Mouse (Mus musculus): ENCODE results near the gene Vav1.
"Not testable (repeated sequence)": the region's sequence is repeated elsewhere in the genome, so short reads cannot be mapped to it uniquely, and the experiment has no call there.

The Vav1 gene

DNA sequence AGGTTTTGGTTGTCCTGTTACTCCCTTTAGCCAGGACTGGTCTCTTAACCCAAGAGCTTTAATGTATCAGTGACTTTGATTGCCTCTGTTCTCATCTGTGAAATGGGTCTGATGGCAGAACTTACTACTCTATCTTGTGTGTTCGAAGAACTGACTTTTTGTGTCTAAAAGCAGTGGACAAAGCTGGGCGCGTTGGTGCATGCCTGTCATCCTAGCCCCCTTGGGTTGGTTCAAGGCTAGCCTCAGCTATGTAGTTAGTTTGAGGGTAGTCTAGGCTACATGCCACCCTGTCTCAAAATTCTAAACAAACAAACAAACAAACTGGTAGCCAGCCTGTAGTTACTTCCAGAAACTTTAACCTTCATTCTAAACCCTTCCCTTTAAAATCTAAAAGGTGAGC lies 27.5 kb upstream of the Vav1 start:
- no peak for DNase-seq (ENCODE audit: low read depth, low spot score)

DNA sequence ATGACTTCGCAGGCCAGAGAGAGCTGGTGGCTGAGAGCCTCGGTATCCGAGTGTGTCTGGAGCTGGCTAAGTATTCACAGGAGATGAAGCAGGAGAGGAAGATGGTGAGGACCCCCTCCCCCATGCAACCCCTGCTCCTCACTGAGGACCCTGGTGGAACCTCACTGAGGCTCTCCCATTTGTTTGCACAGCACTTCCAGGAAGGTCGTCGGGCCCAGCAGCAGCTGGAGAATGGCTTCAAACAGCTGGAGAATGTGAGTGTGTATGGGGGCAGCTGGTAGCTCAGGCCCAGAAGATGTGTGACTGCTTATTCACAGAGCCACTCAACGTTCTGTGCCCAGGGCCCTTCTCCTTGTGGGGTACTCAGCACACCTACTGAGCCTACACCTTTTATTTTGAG lies 25.6 kb upstream of the Vav1 start:
- no peak for DNase-seq (ENCODE audit: low read depth, low spot score)

DNA sequence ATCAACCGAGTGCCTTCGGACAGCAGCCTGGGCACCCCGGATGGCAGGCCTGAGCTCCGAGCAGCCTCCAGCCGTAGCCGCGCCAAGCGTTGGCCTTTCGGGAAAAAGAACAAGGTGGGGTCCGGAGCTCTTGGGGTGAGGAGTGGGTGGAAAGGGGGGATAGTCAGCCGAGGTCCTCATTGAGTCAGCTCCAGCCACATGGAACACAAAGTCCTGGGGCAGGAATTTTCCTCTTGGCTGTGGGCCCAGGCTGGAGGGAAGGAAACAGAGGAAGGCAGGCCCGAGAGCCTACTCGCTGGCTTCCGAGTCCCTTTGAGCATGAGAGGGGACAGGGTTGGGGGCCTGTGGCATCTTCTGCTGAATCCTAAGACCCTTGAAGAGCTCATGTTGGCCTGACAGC lies 23.5 kb upstream of the Vav1 start:
- DNase-seq (ENCODE audit: low read depth, low spot score), result no peak

DNA sequence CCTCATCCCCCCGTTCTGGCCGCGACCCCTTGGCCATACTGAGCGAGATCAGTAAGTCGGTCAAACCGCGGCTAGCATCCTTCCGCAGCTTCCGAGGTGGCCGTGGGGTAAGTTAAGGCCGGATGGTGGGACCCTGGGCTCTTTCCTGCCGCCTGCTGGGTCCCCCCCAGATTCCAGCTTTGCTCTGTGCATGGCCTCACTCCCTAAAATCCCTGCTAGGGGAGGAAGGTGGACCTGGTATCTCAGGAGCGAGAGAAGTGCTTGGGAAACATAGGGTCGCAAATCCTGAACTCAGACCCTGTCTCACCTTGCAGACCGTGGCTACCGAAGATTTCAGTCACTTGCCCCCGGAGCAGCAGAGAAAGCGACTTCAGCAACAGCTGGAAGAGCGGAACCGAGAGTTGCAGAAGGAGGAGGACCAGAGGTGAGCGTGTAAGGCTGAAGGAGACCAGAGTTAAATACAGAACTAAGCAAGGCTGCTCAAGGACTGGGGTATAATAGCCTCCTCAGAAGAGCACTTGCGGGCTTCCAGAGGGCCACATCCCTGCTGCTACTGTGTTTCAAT lies 21.9 kb upstream of the Vav1 start:
- DNase-seq (ENCODE audit: low read depth, low spot score), result no peak

DNA sequence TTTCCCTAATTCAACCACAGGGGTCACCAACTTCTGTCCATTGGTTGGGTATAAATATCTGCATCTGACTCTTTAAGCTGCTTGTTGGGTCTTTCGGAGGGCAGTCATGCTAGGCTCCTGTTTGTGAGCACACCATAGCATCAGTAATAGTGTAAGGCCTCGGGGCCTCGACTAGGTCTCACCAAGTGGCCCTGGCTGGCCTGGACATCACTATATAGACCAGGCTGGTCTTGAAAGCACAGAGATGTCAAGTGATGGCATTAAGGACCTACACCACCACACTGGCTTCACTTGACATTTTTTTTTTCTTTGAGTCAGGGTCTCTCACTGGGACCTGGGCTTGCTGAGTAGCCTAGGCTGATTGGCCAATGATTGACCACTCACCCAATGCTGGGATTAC lies 20.7 kb upstream of the Vav1 start:
- DNase-seq (ENCODE audit: low read depth, low spot score), result no peak

- DNase-seq (ENCODE audit: low read depth, low spot score), result no peak
These were observed 19.2 kb upstream of the Vav1 start for GRCm38 (mm10) chr17:57259742-57260141.

- DNase-seq (ENCODE audit: low read depth, low spot score), result no peak
These were observed 18.5 kb upstream of the Vav1 start for GRCm38 (mm10) chr17:57260351-57260750.

- DNase-seq (ENCODE audit: low read depth, low spot score), result no peak
These were observed 17.6 kb upstream of the Vav1 start for GRCm38 (mm10) chr17:57261286-57261685.

DNA sequence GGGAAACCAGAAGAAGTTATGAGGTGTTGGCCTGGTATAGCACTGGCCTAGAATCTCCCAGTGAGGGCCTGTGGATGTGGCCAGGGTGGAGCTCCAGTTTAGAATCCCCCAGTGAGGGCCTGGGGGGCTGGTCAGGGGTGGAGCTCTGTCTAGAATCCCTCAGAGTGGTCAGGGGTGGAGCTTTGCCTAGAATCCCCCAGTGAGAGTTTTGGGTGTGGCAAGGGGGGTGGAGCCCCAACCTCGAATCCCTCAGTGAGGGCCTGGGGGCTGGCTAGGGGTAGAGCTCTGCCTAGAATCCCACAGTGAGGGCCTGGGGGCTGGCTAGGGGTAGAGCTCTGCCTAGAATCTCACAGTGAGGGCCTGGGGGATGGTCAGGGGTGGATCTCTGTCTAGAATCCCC lies 17.1 kb upstream of the Vav1 start:
- no peak for DNase-seq (ENCODE audit: low read depth, low spot score)

DNA sequence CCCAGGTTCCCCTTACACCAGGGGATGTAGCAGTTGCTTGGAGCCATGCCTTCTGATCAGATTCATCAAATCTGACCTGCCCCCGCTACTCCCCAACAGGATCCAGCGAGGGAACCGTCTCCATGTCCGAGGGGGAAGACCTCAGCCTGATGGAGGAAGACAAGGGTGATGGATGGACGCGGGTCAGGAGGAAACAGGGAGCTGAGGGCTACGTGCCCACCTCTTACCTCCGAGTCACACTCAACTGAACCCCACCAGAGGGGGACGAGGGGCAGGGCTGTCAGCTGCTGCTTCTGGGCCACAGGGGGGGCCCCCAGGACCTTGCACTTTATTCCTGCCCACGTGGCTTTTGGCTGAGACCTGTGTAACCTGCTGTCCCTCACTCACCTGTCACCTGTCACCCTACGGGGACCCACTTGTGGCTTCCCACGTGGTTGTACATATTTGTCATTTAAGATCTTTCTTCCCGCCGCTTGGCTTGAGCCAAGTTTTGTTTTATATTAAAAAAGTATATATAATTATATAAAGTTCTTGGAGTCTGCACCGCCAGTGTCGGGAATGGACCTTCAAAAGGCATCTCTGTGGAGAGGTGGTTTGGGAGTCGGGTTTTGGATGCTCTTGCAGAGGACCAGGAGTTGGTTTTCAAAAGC lies 15.9 kb upstream of the Vav1 start:
- no peak for DNase-seq (ENCODE audit: low read depth, low spot score)

DNA sequence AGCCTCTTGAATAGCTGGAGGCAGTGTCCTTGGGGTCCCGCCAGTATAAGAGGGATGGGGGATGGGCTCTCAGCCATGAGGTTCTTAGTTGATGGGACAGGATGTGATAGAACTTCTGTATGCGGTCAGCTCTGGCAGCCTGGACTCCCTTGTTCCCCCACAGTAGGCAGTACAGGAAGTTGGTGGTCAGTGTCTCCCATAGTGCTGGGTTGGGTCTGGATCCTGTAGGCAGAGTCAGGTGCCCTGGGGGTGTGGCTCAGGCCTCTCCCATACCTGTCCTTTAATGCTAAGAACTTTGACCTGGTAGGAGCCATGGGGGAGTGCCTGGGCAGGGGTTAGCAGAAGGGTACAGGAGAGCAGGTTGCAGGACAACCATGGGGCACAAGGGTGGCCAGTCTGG lies 14.7 kb upstream of the Vav1 start:
- no peak for DNase-seq (ENCODE audit: low read depth, low spot score)

- DNase-seq (ENCODE audit: low read depth, low spot score), result no peak
These were observed 13.6 kb upstream of the Vav1 start for GRCm38 (mm10) chr17:57264972-57265945.

DNA sequence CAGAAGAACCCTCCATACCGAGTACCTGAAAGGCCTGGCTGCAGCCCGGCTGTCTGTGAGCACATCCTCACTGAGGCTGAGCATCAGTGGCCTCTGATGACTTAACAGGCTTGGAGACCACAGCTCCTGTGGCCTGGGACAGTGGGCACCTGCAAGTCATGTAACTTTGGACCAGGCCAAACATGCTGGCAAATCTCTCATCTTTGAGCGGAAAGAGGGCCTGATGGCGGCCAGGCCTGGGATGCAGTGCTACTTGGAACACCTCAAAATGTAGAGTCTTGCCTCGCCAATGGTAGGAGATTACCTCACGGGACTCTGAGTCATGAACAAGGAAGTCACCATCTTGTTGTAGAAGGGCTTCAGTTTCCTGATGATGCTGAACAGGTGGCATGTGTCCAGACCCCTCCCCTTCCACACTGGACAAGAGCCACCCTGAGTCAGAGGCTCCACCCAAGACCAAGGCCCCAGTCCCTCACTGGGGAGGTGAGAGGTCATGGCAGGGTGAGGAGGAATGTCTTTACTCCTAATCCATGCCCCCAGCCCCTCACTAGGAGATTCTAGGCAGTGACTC lies 11.3 kb upstream of the Vav1 start:
- no peak for DNase-seq (ENCODE audit: low read depth, low spot score)

DNA sequence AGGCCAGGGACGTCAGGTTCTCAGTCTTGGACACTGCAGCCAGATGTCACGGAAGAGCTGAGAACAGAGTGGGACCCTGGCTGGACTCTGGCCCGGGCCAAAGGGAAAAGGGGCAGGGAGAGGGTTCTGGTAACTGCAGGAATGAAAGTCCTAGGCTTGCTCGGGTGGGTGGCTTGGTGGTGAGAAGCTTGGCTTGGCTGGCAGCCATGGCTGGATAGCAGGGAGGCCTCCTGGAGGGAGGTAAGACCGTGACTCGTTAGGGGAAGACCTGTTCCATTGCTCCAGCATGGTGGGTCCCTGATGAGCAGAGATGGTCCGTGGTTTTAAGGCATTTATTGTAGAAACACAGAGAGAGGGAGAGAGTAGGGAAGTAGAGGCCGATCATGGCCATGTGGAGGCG lies 7.6 kb upstream of the Vav1 start:
- DNase-seq (ENCODE audit: low read depth, low spot score), result no peak

GRCm38 (mm10) chr17:57273846-57274245 lies 5.1 kb upstream of the Vav1 start:
- no peak for DNase-seq (ENCODE audit: low read depth, low spot score)

DNA sequence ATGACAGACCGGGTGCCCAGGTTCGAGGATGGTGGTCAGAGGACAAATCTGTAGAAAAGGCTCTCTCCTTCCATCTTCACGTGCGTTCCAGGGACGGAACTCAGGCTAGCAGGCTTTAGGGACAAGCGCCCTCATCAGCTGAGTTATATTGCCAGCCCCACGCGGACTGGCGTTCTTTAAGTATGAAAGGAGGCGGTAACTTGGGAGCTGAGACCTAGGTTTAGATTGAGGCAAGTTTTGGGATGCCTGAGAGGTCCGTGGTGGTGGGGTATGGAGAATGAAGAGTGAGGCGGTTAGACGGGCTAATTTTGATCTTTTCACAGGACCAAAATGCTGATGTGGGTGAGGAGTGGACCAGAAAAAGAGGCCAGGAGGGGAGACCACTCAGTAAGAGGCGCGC lies 4.2 kb upstream of the Vav1 start:
- DNase-seq (ENCODE audit: low read depth, low spot score), result no peak

DNA sequence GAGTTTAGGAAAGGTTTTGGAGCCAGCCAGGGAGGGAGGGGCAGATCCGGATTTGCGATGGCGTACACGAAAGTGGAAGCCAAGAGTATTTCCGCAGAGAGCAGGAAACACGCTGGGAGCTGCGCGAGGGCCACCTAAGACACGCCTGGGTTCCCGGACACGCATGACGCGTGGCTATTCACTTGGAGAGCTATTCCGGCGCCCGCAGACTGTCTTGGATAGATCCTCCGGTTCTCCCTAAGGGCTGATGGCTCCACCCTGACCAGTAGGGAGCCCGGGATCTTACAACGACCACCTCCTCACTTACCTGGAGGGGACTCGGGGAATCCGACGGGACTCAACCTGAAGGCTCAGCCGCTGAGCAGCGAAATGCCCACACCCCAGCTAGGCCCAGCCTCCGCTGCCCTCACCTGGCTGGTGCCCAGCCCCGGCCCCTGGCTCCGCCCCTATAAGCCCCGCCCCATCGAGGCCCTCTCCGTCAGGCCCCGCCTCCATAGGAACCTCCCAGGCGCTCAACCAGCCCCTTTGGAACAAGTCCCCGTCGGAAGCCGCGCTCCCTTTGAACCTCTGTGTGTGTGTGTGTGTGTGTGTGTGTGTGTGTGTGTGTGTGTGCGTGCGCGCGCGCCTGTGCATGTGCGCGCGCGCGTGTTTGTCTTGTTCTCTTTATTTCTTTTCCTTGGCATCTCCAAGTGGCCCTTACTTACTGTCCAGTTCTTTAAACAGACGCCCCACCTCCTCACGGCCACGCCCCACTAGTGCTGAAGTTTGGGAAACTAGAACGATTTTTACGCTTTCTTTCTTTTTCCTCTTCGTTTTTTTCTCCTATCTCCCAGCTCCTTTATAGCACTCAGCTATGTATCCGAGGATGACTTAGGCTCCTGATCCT lies 3.5 kb upstream of the Vav1 start:
- DNase-seq (ENCODE audit: low read depth, low spot score), result peak; percentile 12

GRCm38 (mm10) chr17:57275997-57276351 lies 2.9 kb upstream of the Vav1 start:
- DNase-seq (ENCODE audit: low read depth, low spot score), result no peak

DNA sequence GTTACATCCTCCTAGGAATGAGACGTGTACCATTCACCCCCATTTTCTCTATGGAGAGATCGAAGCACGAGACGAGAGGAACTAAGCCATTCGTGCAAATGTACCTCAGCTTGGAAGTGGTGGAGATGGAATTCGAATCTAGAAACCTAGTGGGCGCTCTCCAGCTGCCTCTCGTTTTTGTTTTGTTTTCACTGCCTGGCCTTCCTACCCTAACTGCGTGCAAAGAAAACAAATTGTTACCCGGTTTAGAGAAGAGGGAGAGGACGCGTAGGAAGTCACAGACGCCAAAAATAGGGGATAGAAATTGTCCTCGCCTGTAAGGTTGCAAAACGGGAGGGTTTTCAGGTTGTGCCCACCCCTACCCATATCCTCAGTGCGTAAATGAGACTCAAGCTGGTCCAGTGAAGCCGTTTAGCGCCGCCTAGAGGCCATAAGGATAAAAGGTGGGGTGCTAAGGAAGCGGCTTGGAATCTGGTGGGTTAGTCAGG lies 2.2 kb upstream of the Vav1 start:
- peak; percentile 60 for DNase-seq (ENCODE audit: low read depth, low spot score)

GRCm38 (mm10) chr17:57277598-57278261 lies 1.2 kb upstream of the Vav1 start:
- DNase-seq (ENCODE audit: low read depth, low spot score), result not testable (repeated sequence)

DNA sequence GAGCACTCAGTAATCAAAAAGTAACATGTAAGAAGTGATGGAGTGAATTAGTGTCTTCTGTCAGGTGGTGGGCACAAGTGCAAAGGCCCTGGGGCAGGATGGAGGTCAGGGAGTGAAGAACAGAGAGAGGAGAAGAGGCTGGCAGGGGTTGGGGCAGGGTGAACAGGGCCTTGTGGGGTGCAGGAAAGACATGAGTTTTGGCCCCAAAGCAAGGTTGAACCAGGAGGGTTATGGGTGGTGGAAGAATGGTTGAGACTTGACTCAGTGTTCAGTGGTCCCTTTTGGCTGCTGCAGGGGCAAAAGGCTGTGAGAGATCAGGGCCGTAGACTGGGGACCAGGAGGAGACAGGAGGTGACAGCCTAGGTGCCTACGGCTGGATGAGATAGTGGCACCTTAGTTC lies 363 bp upstream of the Vav1 start:
- DNase-seq (ENCODE audit: low read depth, low spot score), result no peak
